Mouse (Mus musculus) megakaryocyte-erythroid progenitor cell, adult 5 weeks (primary cell): ENCODE data around the gene Mroh2b. TPM values are rescaled to one million over a fixed set of nuclear protein-coding genes. Genes with fewer than 3 reads are reported as not detected.

Experiments
- polyA plus RNA-seq: library from polyadenylated mRNA; stranded (reverse); fragments of >175 nt; gene quantifications from 2 replicates; pipeline ENCODE4 v1.2.3, GENCODE M21; 2012

Gene Mroh2b
- polyA plus RNA-seq, result not detected in 2 replicates

DNA sequence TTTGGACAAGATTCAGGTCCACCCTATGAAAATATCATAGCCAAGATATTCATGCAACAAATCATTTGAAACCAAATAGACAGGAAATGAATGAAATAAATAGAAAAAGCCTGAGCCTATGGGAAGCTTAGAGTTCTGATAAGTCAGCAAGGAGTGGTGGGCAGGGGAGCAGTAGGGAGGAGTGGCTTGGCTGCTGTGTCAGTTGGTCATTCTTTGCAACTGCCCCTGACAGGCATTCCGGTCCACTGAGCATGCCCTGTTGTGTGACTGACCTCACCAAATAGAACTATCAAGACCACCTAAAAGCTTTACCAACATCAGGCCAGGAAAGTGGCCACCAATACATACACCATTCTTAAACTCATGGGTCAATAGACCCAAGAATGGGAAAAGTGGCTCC lies at the start of gene Mroh2b:
Gene Mroh2b, plus strand, starts transcription at position 301 of the 400 bp plus-strand sequence.

Other genes with a start within 250 kb of the Mroh2b start
- gene C6, start 171.6 kb upstream of the Mroh2b start, polyA plus RNA-seq, result not detected in 2 replicates
- gene C7, start 165.0 kb downstream of the Mroh2b start, polyA plus RNA-seq, result not detected in 2 replicates
- gene Card6, start 209.8 kb downstream of the Mroh2b start, polyA plus RNA-seq, result 0.41 and 0.44 TPM in 2 replicates
- gene Rpl37, start 217.9 kb downstream of the Mroh2b start, polyA plus RNA-seq, result 58.7 and 79.6 TPM in 2 replicates
- 2.4 and 2.7 TPM in 2 replicates for gene Prkaa1, start 245.1 kb downstream of the Mroh2b start, polyA plus RNA-seq